Mouse (Mus musculus): ENCODE measurements around the gene Vrk2.

Gene Vrk2

DNA sequence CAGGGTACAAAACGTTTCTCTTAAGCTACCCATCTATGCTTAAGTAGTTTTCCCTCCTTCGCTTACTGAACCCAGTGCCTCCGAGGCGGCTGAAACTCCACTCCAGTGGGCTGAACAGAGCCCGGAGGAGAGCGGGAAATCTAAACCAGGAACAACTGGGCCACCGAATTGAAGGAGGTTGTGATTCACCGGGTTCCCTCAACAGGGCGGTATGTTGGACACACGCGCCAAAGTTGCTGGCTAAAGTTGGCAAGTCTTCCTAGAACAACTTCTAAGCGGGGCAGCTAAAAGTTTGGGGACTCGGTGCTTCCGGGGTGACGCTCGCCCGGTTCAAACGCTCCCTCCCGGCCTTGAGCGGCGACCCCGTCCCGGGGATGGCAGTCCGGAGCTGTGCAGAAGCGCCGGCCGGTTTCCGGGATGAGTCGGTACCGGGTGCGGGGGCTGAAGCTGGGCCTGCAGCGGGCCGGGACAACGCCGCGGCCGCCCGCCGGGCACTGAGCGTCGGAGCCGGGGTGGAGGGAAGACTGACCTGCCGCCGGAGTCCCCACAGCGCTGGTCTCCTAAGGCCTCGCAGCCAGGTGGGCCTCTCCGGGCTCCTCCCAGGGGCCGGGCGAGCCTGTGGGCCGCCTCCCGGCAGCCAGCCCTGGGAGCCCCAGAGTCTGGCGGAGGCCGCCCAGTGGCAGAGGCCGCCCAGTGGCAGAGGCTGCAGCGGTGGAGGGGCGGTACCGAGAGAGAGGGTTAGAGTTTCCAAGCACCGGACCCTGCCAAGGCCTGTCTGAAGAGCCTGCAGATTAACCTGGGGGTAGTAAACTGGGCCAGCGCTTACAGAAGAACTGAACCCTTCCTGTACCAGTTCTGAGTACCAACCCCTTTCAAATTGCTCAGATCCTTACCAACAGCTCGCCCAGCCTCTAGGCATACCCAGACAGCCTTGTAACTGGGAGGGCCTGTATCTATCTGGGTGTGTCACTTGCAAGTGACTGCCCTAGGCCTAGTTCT, at the start of gene Vrk2, which contains the start of gene Gm6899:
Gene Vrk2, minus strand, starts transcription at position 939 of the 999 bp plus-strand sequence.
Gene Gm6899, plus strand, starts transcription at position 181 of the 999 bp plus-strand sequence.
- DNase-seq (ENCODE audit: low read depth, low spot score) = peak; percentile 85

GRCm38 (mm10) chr11:26642141-26642540, 48.3 kb upstream of the Vrk2 start:
- no peak for DNase-seq (ENCODE audit: low read depth, low spot score)

- no peak for DNase-seq (ENCODE audit: low read depth, low spot score)
Observed at GRCm38 (mm10) chr11:26640314-26640785, 46.6 kb upstream of the Vrk2 start.

DNA sequence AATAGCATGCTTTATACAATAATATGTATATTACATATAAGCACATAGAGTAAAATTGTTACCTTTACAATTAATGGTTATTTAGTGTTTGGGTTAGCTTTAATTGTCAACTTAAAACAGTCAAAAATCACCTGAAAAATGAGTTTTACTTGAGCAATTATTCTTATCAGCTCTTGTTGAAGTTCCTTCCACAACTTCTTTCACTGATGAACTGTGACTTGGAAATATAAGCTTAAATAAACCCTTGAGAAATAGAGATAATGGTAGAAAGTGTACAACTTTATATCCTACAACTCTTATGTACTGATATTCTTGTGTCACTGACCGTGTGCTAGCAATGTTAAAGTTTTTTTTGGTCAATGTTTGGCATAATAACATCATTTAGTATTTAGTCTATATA, 42.4 kb upstream of the Vrk2 start:
- no peak for DNase-seq (ENCODE audit: low read depth, low spot score)

- no peak for DNase-seq (ENCODE audit: low read depth, low spot score)
Observed at GRCm38 (mm10) chr11:26622727-26623126, 28.9 kb upstream of the Vrk2 start.

- DNase-seq (ENCODE audit: low read depth, low spot score) = no peak
Observed at GRCm38 (mm10) chr11:26618475-26619223, 24.9 kb upstream of the Vrk2 start.

GRCm38 (mm10) chr11:26608795-26609194, 15.0 kb upstream of the Vrk2 start:
- no peak for DNase-seq (ENCODE audit: low read depth, low spot score)

- DNase-seq (ENCODE audit: low read depth, low spot score) = no peak
Observed at GRCm38 (mm10) chr11:26604061-26604655, 10.4 kb upstream of the Vrk2 start.

GRCm38 (mm10) chr11:26601571-26602175, 7.9 kb upstream of the Vrk2 start:
- DNase-seq (ENCODE audit: low read depth, low spot score) = no peak

- DNase-seq (ENCODE audit: low read depth, low spot score) = no peak
Observed at GRCm38 (mm10) chr11:26600692-26601091, 6.9 kb upstream of the Vrk2 start.

- no peak for DNase-seq (ENCODE audit: low read depth, low spot score)
Observed at GRCm38 (mm10) chr11:26598876-26599275, 5.1 kb upstream of the Vrk2 start.

DNA sequence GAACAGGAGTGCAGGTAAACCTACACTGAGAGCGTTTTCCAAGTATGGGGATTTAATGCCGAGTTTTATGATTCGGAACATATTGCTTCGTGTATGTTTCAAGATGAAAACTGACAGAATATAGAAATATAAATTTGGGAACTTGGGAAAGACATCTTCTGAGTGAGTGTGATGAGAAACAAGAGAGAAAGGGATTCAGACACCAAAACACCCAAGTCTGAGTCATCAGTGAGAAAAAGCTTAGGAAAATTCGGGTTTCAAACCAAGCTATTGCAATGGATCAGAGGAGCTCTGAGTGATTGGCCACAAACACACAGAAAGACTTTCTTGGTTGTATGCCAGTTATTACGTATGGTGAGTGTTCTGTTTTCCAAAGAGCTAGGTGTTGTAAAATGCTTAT, 4.0 kb upstream of the Vrk2 start:
- DNase-seq (ENCODE audit: low read depth, low spot score) = no peak

DNA sequence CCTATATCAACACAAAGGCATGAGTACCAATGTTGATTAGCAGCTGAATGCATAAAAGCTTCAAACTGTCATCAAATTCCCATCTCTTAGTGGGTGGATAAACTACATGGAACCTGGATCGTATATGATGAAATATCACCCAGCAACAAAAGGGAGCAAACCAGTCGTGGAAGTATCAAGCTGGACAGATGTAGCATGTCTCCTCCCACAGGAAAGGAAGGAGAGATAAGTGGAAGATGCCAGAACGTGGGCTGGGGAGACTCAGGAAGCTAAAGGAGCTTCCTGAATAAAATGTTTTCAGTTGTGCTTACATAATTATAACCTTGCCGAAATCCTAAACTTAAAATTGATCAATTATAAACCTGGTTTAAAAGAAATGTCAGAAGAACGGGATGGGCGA, 3.3 kb upstream of the Vrk2 start:
- DNase-seq (ENCODE audit: low read depth, low spot score) = no peak

GRCm38 (mm10) chr11:26596186-26596585, 2.4 kb upstream of the Vrk2 start:
- no peak for DNase-seq (ENCODE audit: low read depth, low spot score)

- no peak for DNase-seq (ENCODE audit: low read depth, low spot score)
Observed at GRCm38 (mm10) chr11:26594487-26594886, 688 bp upstream of the Vrk2 start.

DNA sequence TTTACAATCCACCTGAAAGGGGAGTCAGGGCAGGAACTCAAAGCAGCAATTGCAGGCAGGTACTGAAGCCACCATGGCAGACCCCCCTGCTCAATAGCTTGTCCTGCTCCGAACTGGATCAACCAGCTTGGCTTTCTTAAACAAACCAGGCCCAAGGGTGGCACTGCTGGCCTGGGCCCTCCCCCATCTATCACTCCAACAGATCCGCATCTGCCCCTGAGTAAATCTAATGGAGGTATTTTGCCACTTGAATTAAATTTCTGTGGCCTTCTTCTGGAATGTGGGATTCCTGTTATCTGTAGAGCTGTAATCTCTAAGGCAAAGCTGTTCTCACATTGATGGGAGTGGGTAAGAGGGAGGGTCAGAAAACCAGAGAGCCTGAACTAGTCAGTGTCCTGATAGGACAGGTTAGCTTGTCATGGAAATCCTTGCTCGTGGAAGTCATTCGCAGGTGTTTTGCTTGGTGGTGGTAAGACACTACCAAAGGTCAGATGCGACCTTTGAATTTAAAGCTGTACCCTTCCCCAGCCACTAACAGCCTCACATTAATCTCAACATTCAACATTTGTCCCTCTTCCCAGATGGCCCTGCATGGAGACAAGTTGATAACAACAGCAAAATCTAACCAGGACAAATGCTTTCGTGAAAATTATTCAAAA, 1.3 kb downstream of the Vrk2 start:
- peak; percentile 31 for DNase-seq (ENCODE audit: low read depth, low spot score)

- DNase-seq (ENCODE audit: low read depth, low spot score) = no peak
Observed at GRCm38 (mm10) chr11:26587184-26587524, 6.6 kb downstream of the Vrk2 start.

DNA sequence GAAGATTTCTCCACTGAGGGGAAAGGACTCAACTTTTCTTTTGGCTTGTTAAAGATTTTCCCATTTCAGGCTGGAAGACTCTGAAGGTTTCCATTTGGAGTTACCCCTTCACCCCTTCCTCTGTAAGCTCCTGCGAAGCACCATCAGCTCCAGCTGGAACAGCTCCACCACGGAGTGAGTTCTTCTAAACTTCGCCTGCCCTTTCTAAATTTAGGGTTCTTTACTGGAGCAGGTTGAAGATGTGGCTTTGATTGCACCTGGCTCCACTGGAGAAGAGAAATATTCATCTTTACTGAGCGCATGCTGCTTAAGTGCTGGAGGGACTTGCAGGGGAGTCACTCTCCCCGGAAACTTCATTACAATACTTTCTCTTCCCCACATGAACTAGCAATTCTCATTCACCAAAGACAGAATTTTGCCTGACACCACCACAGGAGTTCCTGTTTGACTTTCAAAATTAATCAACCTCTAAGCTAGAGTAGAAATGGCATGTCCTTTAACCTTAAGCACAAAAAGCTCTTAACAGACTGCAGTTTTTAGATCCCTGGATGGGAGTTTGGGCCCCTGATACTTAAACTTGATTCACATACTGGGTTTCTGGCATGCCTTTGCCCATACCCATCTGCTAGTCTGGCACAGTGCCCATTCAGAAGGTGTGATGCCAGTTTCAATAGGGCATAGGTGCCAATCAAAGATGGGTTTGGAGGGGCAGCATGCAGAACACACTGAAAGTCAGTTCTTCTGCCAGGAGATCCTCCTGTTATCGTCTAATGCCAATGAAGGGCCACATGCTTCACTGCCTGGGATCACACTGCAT, 7.2 kb downstream of the Vrk2 start:
- no peak for DNase-seq (ENCODE audit: low read depth, low spot score)

- DNase-seq (ENCODE audit: low read depth, low spot score) = no peak
Observed at GRCm38 (mm10) chr11:26585409-26586366, 8.1 kb downstream of the Vrk2 start.

Measured in R1 (cell line).